Mouse (Mus musculus) thymus, adult 2 months (tissue): ENCODE results near the gene Kmo.

Source experiments
- CTCF ChIP-seq: fragments of 200-500 bp; IDR thresholded peaks from 2 replicates; pipeline ENCODE4 v1.5.1; 2012; ENCODE audit warnings: mild to moderate bottlenecking, control low read depth, low read length, moderate library complexity, borderline replicate concordance; ENCODE audit not compliant: control insufficient read depth, poor library complexity, insufficient read depth; ENCODE audit errors: extremely low read depth
- POLR2A ChIP-seq: fragments of 200-500 bp; IDR thresholded peaks from 2 replicates; pipeline ENCODE4 v1.6.1; 2012; ENCODE audit warnings: mild to moderate bottlenecking, low read length, control low read depth, moderate library complexity; ENCODE audit not compliant: control insufficient read depth, poor library complexity, insufficient read depth; ENCODE audit errors: extremely low read depth

- no peak for TF ChIP-seq CTCF
- no peak for TF ChIP-seq POLR2A
These were observed 12.3 kb downstream of the Kmo start for GRCm38 (mm10) chr1:175632470-175632869.
